Mouse (Mus musculus) kidney, adult 2 months (tissue): Measurements from ENCODE around the gene B4gat1.

ENCODE experiments used
- CTCF ChIP-seq: fragments of 200-500 bp; conservative IDR thresholded peaks from 2 replicates; pipeline ENCODE4 v1.5.1; 2011; ENCODE audit warnings: low read depth, mild to moderate bottlenecking, control low read depth, low read length, moderate library complexity, mixed read lengths; ENCODE audit not compliant: insufficient read depth, insufficient read length
- POLR2A ChIP-seq: fragments of 200-500 bp; IDR thresholded peaks from one replicate; pipeline ENCODE4 v1.6.1; 2011; ENCODE audit warnings: low read depth, low read length, control low read depth

DNA sequence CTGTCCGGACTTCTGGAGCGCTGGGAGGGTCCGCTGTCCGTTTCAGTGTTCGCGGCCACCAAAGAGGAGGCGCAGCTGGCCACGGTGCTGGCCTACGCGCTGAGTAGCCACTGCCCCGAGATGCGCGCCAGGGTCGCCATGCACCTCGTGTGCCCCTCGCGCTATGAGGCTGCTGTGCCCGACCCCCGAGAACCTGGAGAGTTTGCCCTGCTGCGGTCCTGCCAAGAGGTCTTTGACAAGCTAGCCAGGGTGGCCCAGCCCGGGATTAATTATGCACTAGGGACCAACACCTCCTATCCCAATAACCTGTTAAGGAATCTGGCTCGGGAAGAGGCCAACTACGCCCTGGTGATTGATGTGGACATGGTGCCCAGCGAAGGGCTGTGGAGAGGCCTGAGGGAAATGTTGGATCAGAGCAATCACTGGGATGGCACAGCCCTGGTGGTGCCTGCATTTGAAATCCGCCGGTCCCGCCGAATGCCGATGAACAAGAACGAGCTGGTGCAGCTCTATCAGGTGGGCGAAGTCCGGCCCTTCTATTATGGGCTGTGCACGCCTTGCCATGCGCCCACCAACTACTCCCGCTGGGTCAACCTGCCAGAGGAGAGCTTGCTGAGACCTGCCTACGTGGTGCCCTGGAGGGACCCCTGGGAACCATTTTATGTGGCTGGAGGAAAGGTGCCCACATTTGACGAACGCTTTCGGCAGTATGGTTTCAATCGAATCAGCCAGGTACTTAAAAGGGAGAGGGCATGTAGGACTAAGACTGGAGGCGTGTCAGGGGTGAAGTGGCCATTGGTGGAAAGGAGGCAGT is 882 bp downstream of the B4gat1 start:
- TF ChIP-seq CTCF, result no peak
- TF ChIP-seq POLR2A, result no peak
